ENCODE assay signal across 27 mouse cellular contexts in the genomic region with DNA sequence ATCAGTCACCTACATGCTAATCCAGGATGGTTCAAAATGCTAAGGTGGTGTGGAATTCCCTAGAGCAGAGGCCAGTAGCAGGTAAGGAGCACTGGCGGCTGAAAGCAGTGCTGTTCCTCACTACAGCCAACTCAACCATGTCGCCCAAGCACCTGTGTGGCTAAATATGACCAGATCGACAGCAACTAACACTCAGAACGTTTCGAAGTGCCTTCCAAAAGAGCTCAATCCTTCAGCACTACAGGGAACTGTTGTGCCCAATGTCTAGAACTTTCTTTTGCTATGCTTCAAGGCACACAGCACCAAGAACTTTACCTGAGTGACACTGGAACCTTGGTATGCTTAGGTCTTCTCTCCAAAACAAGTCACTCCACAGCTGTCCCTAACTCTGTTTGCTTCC.
"Had no signal": no experiment of that assay in that cellular context is flagged by ENCODE, and none has a peak within 500 bp of the region (broad histone marks: within the 10 kb centered on the region; RNA-seq: fewer than 3 reads in every experiment).

No protein-coding gene starts in this region.

- H3K4me3 ChIP-seq: embryonic facial prominence, embryonic 10.5 days; embryonic facial prominence, embryonic 12.5 days; embryonic facial prominence, embryonic 13.5 days; embryonic facial prominence, embryonic 15.5 days; erythroblast, embryonic 14.5 days; forebrain, embryonic 10.5 days; forebrain, embryonic 12.5 days; forebrain, embryonic 13.5 days; forebrain, embryonic 15.5 days; gastrocnemius, adult 2 months; heart, adult 2 months had no signal

- H3K27me3 ChIP-seq: embryonic facial prominence, embryonic 12.5 days; embryonic facial prominence, embryonic 13.5 days; embryonic facial prominence, embryonic 15.5 days; forebrain, embryonic 12.5 days; forebrain, embryonic 13.5 days; forebrain, embryonic 15.5 days had no signal

- H3K9ac ChIP-seq: embryonic facial prominence, embryonic 12.5 days; embryonic facial prominence, embryonic 13.5 days; embryonic facial prominence, embryonic 15.5 days; forebrain, embryonic 12.5 days; forebrain, embryonic 13.5 days; forebrain, embryonic 15.5 days; forebrain, postnatal 0 days had no signal

- ATAC-seq: forebrain, embryonic 13.5 days; forebrain, embryonic 14.5 days; forebrain, embryonic 15.5 days; forebrain, embryonic 16.5 days; forebrain, postnatal 0 days had no signal

- H3K4me2 ChIP-seq: embryonic facial prominence, embryonic 12.5 days; embryonic facial prominence, embryonic 13.5 days; embryonic facial prominence, embryonic 15.5 days; forebrain, embryonic 12.5 days; forebrain, embryonic 13.5 days; forebrain, embryonic 15.5 days had no signal

- H3K9me3 ChIP-seq: embryonic facial prominence, embryonic 10.5 days; embryonic facial prominence, embryonic 12.5 days; embryonic facial prominence, embryonic 13.5 days; embryonic facial prominence, embryonic 15.5 days; forebrain, embryonic 10.5 days; forebrain, embryonic 12.5 days; forebrain, embryonic 13.5 days; forebrain, embryonic 15.5 days had no signal

- H3K27ac ChIP-seq: embryonic facial prominence, embryonic 10.5 days; embryonic facial prominence, embryonic 12.5 days; embryonic facial prominence, embryonic 13.5 days; embryonic facial prominence, embryonic 15.5 days; forebrain, embryonic 10.5 days; forebrain, embryonic 12.5 days; forebrain, embryonic 13.5 days; forebrain, embryonic 15.5 days; gastrocnemius, adult 2 months; heart, adult 2 months had no signal

- DNase-seq: cerebellum, adult 8-10 months; cerebellum, adult 9-10 months; cerebellum, adult 9-11 months; cerebellum, postnatal 10 days; cerebellum, postnatal 14 days; cerebellum, postnatal 25 days; cerebellum, postnatal 36 days; embryo, embryonic 11 days; forebrain, postnatal 0 days; gastrocnemius, adult 2 months; gastrocnemius, postnatal 10 days; gastrocnemius, postnatal 14 days; gastrocnemius, postnatal 25 days; gastrocnemius, postnatal 36 days; heart, adult 18-20 months; heart, adult 2 months had no signal

- H3K4me1 ChIP-seq: embryonic facial prominence, embryonic 10.5 days; embryonic facial prominence, embryonic 12.5 days; embryonic facial prominence, embryonic 13.5 days; embryonic facial prominence, embryonic 15.5 days; forebrain, embryonic 10.5 days; forebrain, embryonic 12.5 days; forebrain, embryonic 13.5 days had no signal
